ENCODE assay signal across 8 mouse cellular contexts in genomic region chr11:19019204-19020171, GRCm38 (mm10). TPM values are rescaled to one million over a fixed set of nuclear protein-coding genes. Genes with fewer than 3 reads are reported as not detected.
DNase-seq lines count a peak whose midpoint lies in the region; ATAC-seq and TF ChIP-seq lines count a peak whose summit lies in the region.

No protein-coding gene starts in this region.

- TF ChIP-seq EP300 in liver, postnatal 0 days (IDR thresholded peaks at IDR 0.05; ENCODE audit: low read depth): no peak

- H3K4me3 ChIP-seq in hindbrain, embryonic 15.5 days: peak overlapping the region; percentile 89
- H3K4me3 ChIP-seq in liver, postnatal 0 days (ENCODE audit: low read depth, low read length): peak overlapping the region; percentile 69

- intact Hi-C loops in left cerebral cortex, postnatal 4 days (cut with DNase I): loop anchor here (2.0 to 10.0 kb wide), 4 partner anchors 141 to 1742 kb away; no protein-coding TSS in a partner anchor

- WGBS in hindbrain, embryonic 15.5 days: under 1% methylated on average over 67 of the region's 67 CpGs
- under 1% methylated on average over 67 of the region's 67 CpGs for WGBS in liver, postnatal 0 days (ENCODE audit: insufficient replicate concordance)

- H3K9ac ChIP-seq in hindbrain, embryonic 15.5 days: peak overlapping the region; percentile 98
- H3K9ac ChIP-seq in liver, postnatal 0 days (replicated peaks): peak overlapping the region; percentile 74

- H3K27ac ChIP-seq in hindbrain, embryonic 15.5 days (replicated peaks): peak overlapping the region; percentile 100
- peak overlapping the region; percentile 90 for H3K27ac ChIP-seq in liver, postnatal 0 days (ENCODE audit: low read depth)

- TF ChIP-seq CTCF in liver, postnatal 0 days (IDR thresholded peaks at IDR 0.05; ENCODE audit: low read depth): no peak

- no peaks in the 10 kb centered on the region for H3K36me3 ChIP-seq in hindbrain, embryonic 15.5 days
- H3K36me3 ChIP-seq in liver, postnatal 0 days (replicated peaks; ENCODE audit: insufficient read depth, low read length): no peaks in the 10 kb centered on the region

- H3K27me3 ChIP-seq in hindbrain, embryonic 15.5 days: no peaks in the 10 kb centered on the region
- peaks cover 13% of the 10 kb centered on the region; the same call in 1 of the 2 replicates for H3K27me3 ChIP-seq in liver, postnatal 0 days (ENCODE audit: insufficient read depth, low read length)

- peaks cover 18% of the 10 kb centered on the region for H3K4me1 ChIP-seq in hindbrain, embryonic 15.5 days (replicated peaks)
- H3K4me1 ChIP-seq in liver, postnatal 0 days (ENCODE audit: insufficient read depth): peaks cover 13% of the 10 kb centered on the region; the same call in 1 of the 2 replicates

- no peaks in the 10 kb centered on the region for H3K9me3 ChIP-seq in hindbrain, embryonic 15.5 days
- no peaks in the 10 kb centered on the region for H3K9me3 ChIP-seq in liver, postnatal 0 days (ENCODE audit: low read length)

- peak; percentile 27 to 40 for DNase-seq in spleen, postnatal 10 days (ENCODE audit: low spot score in 2 of 2)
- DNase-seq in spleen, postnatal 14 days (ENCODE audit: low spot score in 2 of 2): no peak
- peak; percentile 61 to 75 for DNase-seq in cerebellum, adult 18-20 months
- peak; percentile 39 for DNase-seq in gastrocnemius, adult 18-20 months (ENCODE audit: low spot score)
- DNase-seq in liver, postnatal 0 days: peak; percentile 61
- DNase-seq in retina, postnatal 1 day: peak; percentile 82
- no peak for DNase-seq in left cerebral cortex, postnatal 4 days

- no peak for ATAC-seq in hindbrain, embryonic 15.5 days (ENCODE audit: low FRiP score, low read depth)
- ATAC-seq in liver, postnatal 0 days: peak; percentile 28

- peak overlapping the region; percentile 95 for H3K4me2 ChIP-seq in hindbrain, embryonic 15.5 days
- H3K4me2 ChIP-seq in liver, postnatal 0 days (ENCODE audit: low read depth, low read length): peak overlapping the region; percentile 93

RNA-seq across cellular contexts. Expression of gene Meis1, which starts 0.7 kb away (rescaled TPM):
- 1 to 10 TPM; 3.6 to 4.0 TPM for total RNA-seq in gastrocnemius, adult 18-20 months (2021)
- polyA plus RNA-seq in hindbrain, embryonic 15.5 days (2015; fragmentation: Nextera tagmentation; extraction: Ambion mirVana): 159 and 178 TPM in 2 replicates
- polyA plus RNA-seq in liver, postnatal 0 days (2015; fragmentation: Nextera tagmentation; extraction: Ambion mirVana): 6.7 TPM in 2 replicates
- 1 to 10 TPM; 9.1 to 9.7 TPM for total RNA-seq in left cerebral cortex, postnatal 4 days (2021)

Comparison
In these comparisons a context has a peak if more than half of its experiments do, and no peak if none do; other contexts are left out.
1. DNase-seq: peak in spleen, postnatal 10 days (2 of 2), cerebellum, adult 18-20 months (2 of 2), gastrocnemius, adult 18-20 months (single experiment), liver, postnatal 0 days (single experiment) and retina, postnatal 1 day (single experiment); none in spleen, postnatal 14 days (0 of 2) and left cerebral cortex, postnatal 4 days (single experiment).